25 mouse cellular contexts compared by ENCODE assay signal in genomic region chr3:60057070-60057808, GRCm38 (mm10). TPM values are rescaled to one million over a fixed set of nuclear protein-coding genes. Genes with fewer than 3 reads are reported as not detected.
DNase-seq lines count a peak whose midpoint lies in the region; ATAC-seq lines count a peak whose summit lies in the region.
"Had no signal": no experiment of that assay in that cellular context is flagged by ENCODE, and none has a peak within 500 bp of the region (broad histone marks: within the 10 kb centered on the region; RNA-seq: fewer than 3 reads in every experiment).

No protein-coding gene starts in this region.

- H3K27me3 ChIP-seq in stomach, embryonic 15.5 days (replicated peaks): no peaks in the 10 kb centered on the region
- H3K27me3 ChIP-seq: embryonic facial prominence, embryonic 13.5 days; hindbrain, embryonic 15.5 days; liver, embryonic 15.5 days had no signal

- DNase-seq in A20 (ENCODE audit: low read depth, low spot score): peak; percentile 27
- peak; percentile 45 to 57 for DNase-seq in cerebellum, adult 18-20 months
- DNase-seq in cerebellum, postnatal 36 days: peak; percentile 47 to 49
- no peak for DNase-seq in heart, adult 9 months (ENCODE audit: low spot score in 2 of 2)
- no peak for DNase-seq in lung, postnatal 14 days
- DNase-seq in embryo, embryonic 10.5 days (ENCODE audit: low spot score): no peak
- DNase-seq: adrenal gland, adult 8-10 months; kidney, adult 11 months; layer of hippocampus, adult 9-11 months had no signal

- no peak overlapping the region for H3K4me3 ChIP-seq in stomach, embryonic 15.5 days (replicated peaks)
- H3K4me3 ChIP-seq: embryonic facial prominence, embryonic 13.5 days; erythroblast, embryonic 14.5 days; hindbrain, embryonic 15.5 days; liver, embryonic 15.5 days; midbrain, embryonic 10.5 days had no signal

- H3K36me3 ChIP-seq in stomach, embryonic 15.5 days: no peaks in the 10 kb centered on the region
- H3K36me3 ChIP-seq: embryonic facial prominence, embryonic 13.5 days; hindbrain, embryonic 15.5 days; liver, embryonic 15.5 days; midbrain, embryonic 10.5 days had no signal

- peak; percentile 88 for ATAC-seq in stomach, embryonic 15.5 days (ENCODE audit: insufficient read depth, low FRiP score, low read depth)
- ATAC-seq: forebrain, embryonic 14.5 days; midbrain, embryonic 16.5 days had no signal

- no peak overlapping the region for H3K4me2 ChIP-seq in stomach, embryonic 15.5 days
- H3K4me2 ChIP-seq: embryonic facial prominence, embryonic 13.5 days; heart, embryonic 11.5 days; hindbrain, embryonic 15.5 days; liver, embryonic 15.5 days had no signal

- no peak overlapping the region for H3K27ac ChIP-seq in stomach, embryonic 15.5 days
- H3K27ac ChIP-seq: embryonic facial prominence, embryonic 13.5 days; hindbrain, embryonic 15.5 days; liver, embryonic 15.5 days; midbrain, embryonic 10.5 days had no signal

- 74% methylated on average over 2 of the region's 2 CpGs for WGBS in stomach, embryonic 15.5 days

- no peaks in the 10 kb centered on the region for H3K4me1 ChIP-seq in stomach, embryonic 15.5 days
- H3K4me1 ChIP-seq: embryonic facial prominence, embryonic 13.5 days; hindbrain, embryonic 15.5 days; liver, embryonic 15.5 days; midbrain, embryonic 10.5 days had no signal

- H3K9me3 ChIP-seq in stomach, embryonic 15.5 days: no peaks in the 10 kb centered on the region
- H3K9me3 ChIP-seq: embryonic facial prominence, embryonic 13.5 days; hindbrain, embryonic 15.5 days; liver, embryonic 15.5 days; midbrain, embryonic 10.5 days had no signal

- no peak overlapping the region for H3K9ac ChIP-seq in stomach, embryonic 15.5 days
- H3K9ac ChIP-seq: embryonic facial prominence, embryonic 13.5 days; hindbrain, embryonic 15.5 days; liver, embryonic 15.5 days had no signal

RNA-seq across cellular contexts. Expression of gene Sucnr1, which starts 24.4 kb away (rescaled TPM):
- 0.75 and 0.96 TPM in 2 replicates for polyA plus RNA-seq in stomach, embryonic 15.5 days (2015; fragmentation: Nextera tagmentation; extraction: Ambion mirVana)
- polyA plus RNA-seq: erythroblast, embryonic 14.5 days; forebrain, embryonic 14.5 days; heart, embryonic 11.5 days; heart, postnatal 0 days; hindbrain, embryonic 15.5 days; lung, embryonic 16.5 days; midbrain, embryonic 10.5 days; midbrain, embryonic 16.5 days; neural tube, embryonic 14.5 days had no signal

RNA-seq across cellular contexts. Expression of gene Aadac, which starts 31.7 kb away (rescaled TPM):
- 49.1 and 51.1 TPM in 2 replicates for polyA plus RNA-seq in stomach, embryonic 15.5 days (2015; fragmentation: Nextera tagmentation; extraction: Ambion mirVana)
- polyA plus RNA-seq: cortical plate, adult 2 months; embryonic facial prominence, embryonic 13.5 days; erythroblast, embryonic 14.5 days; forebrain, embryonic 14.5 days; hindbrain, embryonic 15.5 days; midbrain, embryonic 10.5 days; midbrain, embryonic 16.5 days; neural tube, embryonic 14.5 days; spleen, adult 2 months had no signal

RNA-seq across cellular contexts. Expression of gene Aadacl2, which starts 50.7 kb away (rescaled TPM):
- 0.30 and 0.35 TPM in 2 replicates for polyA plus RNA-seq in stomach, embryonic 15.5 days (2015; fragmentation: Nextera tagmentation; extraction: Ambion mirVana)
- polyA plus RNA-seq: cortical plate, adult 2 months; erythroblast, embryonic 14.5 days; forebrain, embryonic 14.5 days; heart, embryonic 11.5 days; heart, postnatal 0 days; hindbrain, embryonic 15.5 days; kidney, embryonic 16.5 days; liver, embryonic 15.5 days; lung, embryonic 16.5 days; midbrain, embryonic 10.5 days; midbrain, embryonic 16.5 days; neural tube, embryonic 14.5 days; spleen, adult 2 months; thymus, postnatal 0 days had no signal

Comparison
In these comparisons a context has a peak if more than half of its experiments do, and no peak if none do; other contexts are left out.
1. DNase-seq: peak in A20 (single experiment), cerebellum, adult 18-20 months (2 of 2) and cerebellum, postnatal 36 days (2 of 2); none in heart, adult 9 months (0 of 2), lung, postnatal 14 days (single experiment) and embryo, embryonic 10.5 days (single experiment).